Mouse (Mus musculus): Measurements from ENCODE around the gene Tshr. TPM values are rescaled to one million over a fixed set of nuclear protein-coding genes. Genes with fewer than 3 reads are reported as not detected.
"Not testable (repeated sequence)": the region's sequence is repeated elsewhere in the genome, so short reads cannot be mapped to it uniquely, and the experiment has no call there.

Tshr gene
- polyA plus RNA-seq (2012; ENCODE audit: insufficient read depth, insufficient read length, low replicate concordance, missing spikeins) = not detected in 2 replicates

DNA sequence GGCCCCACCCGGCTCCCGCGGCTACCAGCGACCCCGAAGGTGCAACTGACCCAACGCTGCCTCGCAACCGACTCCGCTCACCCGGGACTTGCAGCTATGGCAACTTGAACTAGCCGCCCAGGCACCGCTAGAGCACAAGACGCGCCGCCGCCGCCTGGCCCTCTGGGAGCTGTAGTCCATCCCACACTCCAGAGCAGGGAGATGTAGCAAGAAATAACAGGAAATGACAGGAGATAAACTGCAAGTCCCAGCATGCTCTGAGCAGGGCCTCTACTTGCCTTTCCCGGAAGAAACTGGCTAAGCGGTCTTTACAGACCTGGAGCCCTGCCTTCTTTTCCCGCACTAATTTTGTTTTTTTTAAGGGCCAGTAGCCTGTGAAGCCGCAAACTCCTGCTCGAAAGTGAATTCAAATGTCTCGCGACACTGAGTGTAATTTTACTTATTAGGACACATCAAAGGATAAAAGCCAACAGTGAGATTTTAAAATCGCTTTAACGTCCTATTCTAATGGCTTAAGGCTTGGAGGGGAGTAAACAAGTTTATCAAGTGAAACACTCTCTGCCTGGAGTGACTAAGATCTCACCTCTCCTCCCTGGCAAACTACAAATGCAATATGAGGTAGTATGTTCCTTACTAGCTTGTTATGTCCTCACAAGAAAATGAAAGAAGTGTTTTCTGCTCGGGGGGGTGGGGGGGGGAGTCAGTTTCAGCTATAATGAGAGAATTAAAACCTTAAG is at the start of gene Tshr, which contains the start of gene Cep128:
TSS of gene Tshr (plus strand) at position 283 of the 737 bp plus-strand sequence.
TSS of gene Cep128 (minus strand) at position 129 of the 737 bp plus-strand sequence.
- peaks cover 3% of the 10 kb centered on the region; the same call in 1 of the 2 replicates for H3K4me1 ChIP-seq (ENCODE audit: control insufficient read depth, insufficient read depth, low read length)
- peak within 1 kb of the TSS; percentile 66 for H3K4me3 ChIP-seq (ENCODE audit: insufficient read depth, low read depth, low read length)
- WGBS = under 1% methylated on average over 27 of the region's 27 CpGs
- no peak within 1 kb of the TSS for H3K27ac ChIP-seq (ENCODE audit: insufficient read depth, low read depth, low read length)
- TF ChIP-seq POLR2A (IDR thresholded peaks at IDR 0.05; ENCODE audit: insufficient read depth, low read depth, low read length) = no peak
- no peak for TF ChIP-seq CTCF (IDR thresholded peaks at IDR 0.05; ENCODE audit: insufficient read depth, low read depth, low read length)

GRCm38 (mm10) chr12:91338656-91339055 is 45.7 kb upstream of the Tshr start:
- not testable (repeated sequence) for H3K4me1 ChIP-seq (ENCODE audit: control insufficient read depth, insufficient read depth, low read length); H3K27ac ChIP-seq (ENCODE audit: insufficient read depth, low read depth, low read length); H3K4me3 ChIP-seq (ENCODE audit: insufficient read depth, low read depth, low read length)
- WGBS = 98% methylated on average over 13 of the region's 13 CpGs

DNA sequence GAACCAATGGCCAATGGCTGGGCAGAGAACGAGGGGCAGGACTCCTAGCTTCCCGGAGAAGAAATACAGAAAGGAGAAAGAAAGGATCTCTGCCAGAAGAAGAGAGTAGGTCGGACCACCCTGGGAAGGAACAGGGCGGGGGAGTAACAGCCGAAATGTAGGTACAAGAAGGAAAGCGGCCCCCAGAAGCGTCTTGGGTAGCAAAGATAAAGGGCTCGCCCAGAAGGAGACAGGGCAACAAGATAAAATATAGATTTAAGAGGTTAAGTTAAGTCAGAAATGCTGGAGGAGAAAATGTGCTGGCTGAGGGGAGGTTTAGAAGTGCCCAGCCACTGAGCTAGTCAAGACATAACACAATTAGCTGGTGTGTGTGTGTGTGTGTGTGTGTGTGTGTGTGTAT is 30.6 kb upstream of the Tshr start:
- WGBS = 89% methylated on average over 8 of the region's 8 CpGs
- Histone ChIP-seq H3K27ac (ENCODE audit: insufficient read depth, low read depth, low read length) (no peak overlapping the region), H3K4me3 (ENCODE audit: insufficient read depth, low read depth, low read length) (no peak overlapping the region), H3K4me1 (ENCODE audit: control insufficient read depth, insufficient read depth, low read length) (no peaks in the 10 kb centered on the region)
- TF ChIP-seq POLR2A (IDR thresholded peaks at IDR 0.05; ENCODE audit: insufficient read depth, low read depth, low read length) = no peak
- no peak for TF ChIP-seq CTCF (IDR thresholded peaks at IDR 0.05; ENCODE audit: insufficient read depth, low read depth, low read length)

DNA sequence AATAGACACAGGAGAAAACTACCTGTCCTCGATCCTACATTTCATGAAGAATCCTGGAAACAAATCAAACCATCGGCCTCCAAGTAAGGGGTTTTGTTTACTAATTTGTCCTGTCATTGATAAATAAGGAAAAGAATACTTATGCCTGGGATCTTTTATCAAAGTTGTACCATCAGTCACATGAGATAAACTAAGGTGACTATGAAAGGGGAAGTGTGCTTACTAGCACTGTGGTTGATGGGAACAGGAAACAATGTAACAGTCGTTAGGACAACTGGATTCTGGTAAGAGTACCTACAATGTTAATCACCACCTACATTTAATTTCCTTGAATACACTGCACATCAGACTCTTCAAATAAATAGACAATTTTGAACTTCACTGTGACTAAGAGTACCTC is 15.2 kb upstream of the Tshr start:
- Histone ChIP-seq H3K27ac (ENCODE audit: insufficient read depth, low read depth, low read length) (no peak overlapping the region), H3K4me1 (ENCODE audit: control insufficient read depth, insufficient read depth, low read length) (no peaks in the 10 kb centered on the region), H3K4me3 (ENCODE audit: insufficient read depth, low read depth, low read length) (no peak overlapping the region)
- 94% methylated on average over 3 of the region's 3 CpGs for WGBS
- TF ChIP-seq POLR2A (IDR thresholded peaks at IDR 0.05; ENCODE audit: insufficient read depth, low read depth, low read length) (no peak), CTCF (IDR thresholded peaks at IDR 0.05; ENCODE audit: insufficient read depth, low read depth, low read length) (no peak)

- Histone ChIP-seq H3K4me1 (ENCODE audit: control insufficient read depth, insufficient read depth, low read length) (peaks cover 3% of the 10 kb centered on the region; the same call in 1 of the 2 replicates), H3K27ac (ENCODE audit: insufficient read depth, low read depth, low read length) (no peak overlapping the region), H3K4me3 (ENCODE audit: insufficient read depth, low read depth, low read length) (peak overlapping the region; percentile 66)
- no peak for TF ChIP-seq CTCF (IDR thresholded peaks at IDR 0.05; ENCODE audit: insufficient read depth, low read depth, low read length)
- TF ChIP-seq POLR2A (IDR thresholded peaks at IDR 0.05; ENCODE audit: insufficient read depth, low read depth, low read length) = no peak
- 2% methylated on average over 22 of the region's 22 CpGs for WGBS
Observed at GRCm38 (mm10) chr12:91383516-91384264, 673 bp upstream of the Tshr start.

GRCm38 (mm10) chr12:91400232-91401048 is 16.1 kb downstream of the Tshr start:
- WGBS = under 1% methylated on average over 38 of the region's 38 CpGs
- Histone ChIP-seq H3K27ac (ENCODE audit: insufficient read depth, low read depth, low read length) (no peak overlapping the region), H3K4me3 (ENCODE audit: insufficient read depth, low read depth, low read length) (peak overlapping the region; percentile 45), H3K4me1 (ENCODE audit: control insufficient read depth, insufficient read depth, low read length) (peaks cover 9% of the 10 kb centered on the region)
- TF ChIP-seq POLR2A (IDR thresholded peaks at IDR 0.05; ENCODE audit: insufficient read depth, low read depth, low read length) = no peak
- peak; percentile 83 for TF ChIP-seq CTCF (IDR thresholded peaks at IDR 0.05; ENCODE audit: insufficient read depth, low read depth, low read length)

DNA sequence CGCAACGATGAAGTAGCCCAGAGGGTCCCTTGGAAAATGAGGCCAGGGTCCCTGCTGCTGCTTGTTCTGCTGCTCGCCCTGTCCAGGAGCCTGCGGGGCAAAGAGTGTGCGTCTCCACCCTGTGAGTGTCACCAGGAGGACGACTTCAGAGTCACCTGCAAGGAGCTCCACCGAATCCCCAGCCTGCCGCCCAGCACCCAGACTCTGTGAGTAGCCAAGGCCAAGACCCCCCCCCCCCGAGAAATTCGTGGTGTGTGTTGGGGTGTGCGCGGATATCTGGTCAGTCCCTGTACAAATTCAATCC is 16.6 kb downstream of the Tshr start:
- Histone ChIP-seq H3K4me3 (ENCODE audit: insufficient read depth, low read depth, low read length) (peak overlapping the region; percentile 45), H3K4me1 (ENCODE audit: control insufficient read depth, insufficient read depth, low read length) (peaks cover 9% of the 10 kb centered on the region), H3K27ac (ENCODE audit: insufficient read depth, low read depth, low read length) (no peak overlapping the region)
- WGBS = 7% methylated on average over 12 of the region's 12 CpGs
- no peak for TF ChIP-seq CTCF (IDR thresholded peaks at IDR 0.05; ENCODE audit: insufficient read depth, low read depth, low read length)
- TF ChIP-seq POLR2A (IDR thresholded peaks at IDR 0.05; ENCODE audit: insufficient read depth, low read depth, low read length) = no peak

GRCm38 (mm10) chr12:91410306-91410705 is 25.9 kb downstream of the Tshr start:
- 55% methylated on average over 4 of the region's 4 CpGs for WGBS
- Histone ChIP-seq H3K4me3 (ENCODE audit: insufficient read depth, low read depth, low read length) (no peak overlapping the region), H3K4me1 (ENCODE audit: control insufficient read depth, insufficient read depth, low read length) (no peaks in the 10 kb centered on the region), H3K27ac (ENCODE audit: insufficient read depth, low read depth, low read length) (no peak overlapping the region)
- no peak for TF ChIP-seq POLR2A (IDR thresholded peaks at IDR 0.05; ENCODE audit: insufficient read depth, low read depth, low read length)
- no peak for TF ChIP-seq CTCF (IDR thresholded peaks at IDR 0.05; ENCODE audit: insufficient read depth, low read depth, low read length)

Measured in olfactory bulb, adult 2 months (tissue).